Comparison of ENCODE assay signal across 31 mouse cellular contexts in genomic region chr2:164081577-164081976, GRCm38 (mm10). TPM values are rescaled to one million over a fixed set of nuclear protein-coding genes. Genes with fewer than 3 reads are reported as not detected.
DNase-seq lines count a peak whose midpoint lies in the region; TF ChIP-seq lines count a peak whose summit lies in the region.
"Had no signal": no experiment of that assay in that cellular context is flagged by ENCODE, and none has a peak within 500 bp of the region (broad histone marks: within the 10 kb centered on the region; RNA-seq: fewer than 3 reads in every experiment).

No protein-coding gene starts in this region.

- peak overlapping the region; percentile 59; the same call in 1 of the 2 replicates for H3K27ac ChIP-seq in gastrocnemius, adult 2 months
- peak overlapping the region; percentile 2; the same call in 1 of the 2 replicates for H3K27ac ChIP-seq in bone marrow, adult 2 months (ENCODE audit: control insufficient read depth, insufficient read depth, low read depth, low read length, poor library complexity)
- H3K27ac ChIP-seq: embryonic facial prominence, embryonic 13.5 days; forebrain, embryonic 10.5 days; hindbrain, embryonic 14.5 days; left cerebral cortex, adult 2 months; limb, embryonic 10.5 days; limb, embryonic 15.5 days; liver, embryonic 13.5 days; midbrain, embryonic 12.5 days; neural tube, embryonic 13.5 days had no signal

- intact Hi-C loops in gastrocnemius, adult 2 months (cut with DNase I) = no loop called here
- intact Hi-C loops in left cerebral cortex, postnatal 25 days (cut with DNase I) = no loop called here

- 85% methylated on average over 10 of the region's 10 CpGs for WGBS in bone marrow, adult 2 months

- no peak for TF ChIP-seq POLR2A in bone marrow, adult 2 months (IDR thresholded peaks at IDR 0.05; ENCODE audit: borderline replicate concordance, control insufficient read depth, low read depth, low read length)

- TF ChIP-seq CTCF in gastrocnemius, adult 2 months (IDR thresholded peaks at IDR 0.05) = no peak
- no peak for TF ChIP-seq CTCF in bone marrow, adult 2 months (IDR thresholded peaks at IDR 0.05; ENCODE audit: control insufficient read depth, insufficient read depth, low read length)

- DNase-seq in gastrocnemius, adult 2 months = no peak
- no peak for DNase-seq in gastrocnemius, postnatal 10 days
- DNase-seq in thymus, postnatal 10 days (ENCODE audit: low spot score in 2 of 2) = peak; percentile 51 to 52
- no peak for DNase-seq in left cerebral cortex, postnatal 25 days (ENCODE audit: low spot score in 2 of 2)
- DNase-seq in testis, postnatal 10 days (ENCODE audit: low spot score) = no peak
- no peak for DNase-seq in layer of hippocampus, postnatal 36 days
- DNase-seq: adrenal gland, postnatal 10 days; cerebellum, adult 18-20 months; cerebellum, postnatal 10 days; forebrain, postnatal 0 days; gastrocnemius, postnatal 14 days; heart, postnatal 4 days; kidney, adult 11 months; kidney, postnatal 14 days; liver, embryonic 13.5 days; lung, adult 18-20 months; lung, postnatal 4 days; right cerebral cortex, postnatal 4 days had no signal

- H3K4me3 ChIP-seq in gastrocnemius, adult 2 months = no peak overlapping the region
- no peak overlapping the region for H3K4me3 ChIP-seq in bone marrow, adult 2 months (replicated peaks; ENCODE audit: control insufficient read depth, low read depth, low read length)
- H3K4me3 ChIP-seq: embryonic facial prominence, embryonic 13.5 days; forebrain, embryonic 10.5 days; left cerebral cortex, adult 2 months; limb, embryonic 10.5 days; limb, embryonic 15.5 days; liver, embryonic 13.5 days; megakaryocyte, embryonic 14.5 days; midbrain, embryonic 12.5 days; myocyte; neural tube, embryonic 13.5 days had no signal

- peaks cover 17% of the 10 kb centered on the region for H3K4me1 ChIP-seq in bone marrow, adult 2 months (ENCODE audit: control insufficient read depth, insufficient read depth, low read length)
- H3K4me1 ChIP-seq: embryonic facial prominence, embryonic 13.5 days; forebrain, embryonic 10.5 days; limb, embryonic 10.5 days; limb, embryonic 15.5 days; midbrain, embryonic 12.5 days; neural tube, embryonic 13.5 days had no signal

RNA-seq across cellular contexts. Expression of gene Tomm34, which starts 10.6 kb away (rescaled TPM):
- total RNA-seq in gastrocnemius, adult 2 months (2021) = 10 to 100 TPM; 12.5 to 16.3 TPM
- 10 to 100 TPM; 14.7 to 18.7 TPM for total RNA-seq in gastrocnemius, postnatal 10 days (2021)
- 34.6 and 50.9 TPM in 2 replicates for polyA plus RNA-seq in bone marrow, adult 2 months (2011; ENCODE audit: insufficient read depth, insufficient read length, low replicate concordance, missing spikeins)
- 10 to 100 TPM; 62.5 to 65.0 TPM for total RNA-seq in left cerebral cortex, postnatal 25 days (2021)
- total RNA-seq in layer of hippocampus, postnatal 36 days (2021) = 100 to 1,000 TPM in 1 of 2 experiments, 10 to 100 TPM in 1; 99.4 to 114 TPM

RNA-seq across cellular contexts. Expression of gene Stk4, which starts 11.5 kb away (rescaled TPM):
- total RNA-seq in gastrocnemius, adult 2 months (2021) = 1 to 10 TPM; 6.8 to 8.7 TPM
- 10 to 100 TPM; 13.7 to 15.1 TPM for total RNA-seq in gastrocnemius, postnatal 10 days (2021)
- 27.5 and 28.7 TPM in 2 replicates for polyA plus RNA-seq in bone marrow, adult 2 months (2011; ENCODE audit: insufficient read depth, insufficient read length, low replicate concordance, missing spikeins)
- total RNA-seq in left cerebral cortex, postnatal 25 days (2021) = 10 to 100 TPM; 37.4 to 45.4 TPM
- 10 to 100 TPM; 50.4 to 51.2 TPM for total RNA-seq in layer of hippocampus, postnatal 36 days (2021)

RNA-seq across cellular contexts. Expression of gene Pabpc1l, which starts 56.3 kb away (rescaled TPM):
- not detected for total RNA-seq in gastrocnemius, adult 2 months (2021)
- total RNA-seq in gastrocnemius, postnatal 10 days (2021) = 1 to 10 TPM in 1 of 2 experiments, under 1 TPM in 1; 0.56 to 1.4 TPM
- polyA plus RNA-seq in bone marrow, adult 2 months (2011; ENCODE audit: insufficient read depth, insufficient read length, low replicate concordance, missing spikeins) = 8.6 and 10.8 TPM in 2 replicates
- under 1 TPM in 1 of 2 experiments, not detected in 1; 0.71 TPM for total RNA-seq in left cerebral cortex, postnatal 25 days (2021)
- under 1 TPM in 1 of 2 experiments, not detected in 1; 0.37 TPM for total RNA-seq in layer of hippocampus, postnatal 36 days (2021)
- total RNA-seq: ES-E14; granulocyte monocyte progenitor cell, adult 5-6 weeks had no signal

Comparison
In these comparisons a context has a peak if more than half of its experiments do, and no peak if none do; other contexts are left out.
1. DNase-seq: peak in thymus, postnatal 10 days (2 of 2); none in gastrocnemius, adult 2 months (single experiment), gastrocnemius, postnatal 10 days (single experiment), left cerebral cortex, postnatal 25 days (0 of 2), testis, postnatal 10 days (single experiment) and layer of hippocampus, postnatal 36 days (0 of 2).